31 mouse cellular contexts compared by ENCODE assay signal in the genomic region with DNA sequence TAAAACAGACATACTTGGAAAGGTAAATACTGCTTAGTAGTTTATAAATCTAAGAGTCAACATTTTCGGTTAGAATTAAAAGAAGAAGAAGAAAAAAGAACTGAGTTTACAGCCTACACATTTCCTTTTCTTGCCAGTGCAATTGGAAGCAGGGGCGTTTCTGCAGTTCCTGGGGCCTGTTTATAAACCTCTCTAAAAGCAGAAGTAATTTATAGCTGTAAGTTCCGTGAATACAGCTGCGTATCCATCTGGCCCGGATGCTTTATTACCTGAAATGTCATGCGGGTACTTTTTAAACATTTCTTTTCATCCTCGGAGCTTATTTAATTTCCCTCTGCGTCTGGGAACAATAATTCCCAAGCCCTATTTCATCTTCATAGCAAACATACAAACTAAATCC.
DNase-seq lines count a peak whose midpoint lies in the region; ATAC-seq lines count a peak whose summit lies in the region.
"Had no signal": no experiment of that assay in that cellular context is flagged by ENCODE, and none has a peak within 500 bp of the region (broad histone marks: within the 10 kb centered on the region; RNA-seq: fewer than 3 reads in every experiment).

No protein-coding gene starts in this region.

- H3K9me3 ChIP-seq in kidney, embryonic 15.5 days (replicated peaks) = no peaks in the 10 kb centered on the region
- no peaks in the 10 kb centered on the region for H3K9me3 ChIP-seq in heart, embryonic 11.5 days (replicated peaks; ENCODE audit: control insufficient read depth, low read length)
- H3K9me3 ChIP-seq: embryonic facial prominence, embryonic 10.5 days; heart, embryonic 12.5 days; hindbrain, embryonic 13.5 days; limb, embryonic 15.5 days; lung, embryonic 15.5 days; midbrain, embryonic 12.5 days; neural tube, embryonic 15.5 days had no signal

- DNase-seq in kidney, adult 8-10 months = no peak
- DNase-seq in right cerebral cortex, adult 18-20 months = peak; percentile 52
- no peak for DNase-seq in right cerebral cortex, postnatal 4 days
- peak; percentile 76 for DNase-seq in brain, adult 2 months (ENCODE audit: low read depth, low spot score)
- no peak for DNase-seq in adrenal gland, postnatal 25 days
- DNase-seq: adrenal gland, adult 8-10 months; B cell, adult 2 months; cerebellum, adult 8-10 months; cerebellum, postnatal 36 days; heart, postnatal 10 days; kidney, adult 18-20 months; kidney, postnatal 14 days; layer of hippocampus, postnatal 36 days; lung, postnatal 36 days; thymus, adult 2 months had no signal

- no peak for ATAC-seq in kidney, embryonic 15.5 days (replicated peaks; ENCODE audit: low FRiP score)
- peak; percentile 64 for ATAC-seq in megakaryocyte progenitor cell, adult 5-6 weeks (replicated peaks; ENCODE audit: poor library complexity)
- ATAC-seq in heart, embryonic 11.5 days (replicated peaks; ENCODE audit: insufficient number of reproducible peaks, low FRiP score, low TSS enrichment) = no peak
- ATAC-seq: activated CD4-positive, CD25-positive, alpha-beta regulatory T cell, adult 4 months; forebrain, embryonic 16.5 days had no signal

- H3K27me3 ChIP-seq in kidney, embryonic 15.5 days = no peaks in the 10 kb centered on the region
- H3K27me3 ChIP-seq in heart, embryonic 11.5 days (ENCODE audit: control insufficient read depth, insufficient read depth, low read length) = no peaks in the 10 kb centered on the region
- H3K27me3 ChIP-seq: CH12.LX; heart, embryonic 12.5 days; hindbrain, embryonic 13.5 days; limb, embryonic 15.5 days; lung, embryonic 15.5 days; midbrain, embryonic 12.5 days; neural tube, embryonic 15.5 days had no signal

- H3K36me3 ChIP-seq in kidney, embryonic 15.5 days = no peaks in the 10 kb centered on the region
- H3K36me3 ChIP-seq in heart, embryonic 11.5 days (ENCODE audit: control insufficient read depth, insufficient read depth, low read length) = no peaks in the 10 kb centered on the region
- H3K36me3 ChIP-seq: embryonic facial prominence, embryonic 10.5 days; G1E; heart, embryonic 12.5 days; hindbrain, embryonic 13.5 days; limb, embryonic 15.5 days; lung, embryonic 15.5 days; midbrain, embryonic 12.5 days; neural tube, embryonic 15.5 days had no signal

- H3K9ac ChIP-seq in kidney, embryonic 15.5 days = no peak overlapping the region
- H3K9ac ChIP-seq in heart, embryonic 11.5 days (ENCODE audit: low read depth, low read length) = no peak overlapping the region
- H3K9ac ChIP-seq: heart, embryonic 12.5 days; hindbrain, embryonic 13.5 days; limb, embryonic 15.5 days; liver, embryonic 14.5 days; lung, embryonic 15.5 days; midbrain, embryonic 12.5 days; neural tube, embryonic 15.5 days had no signal

- 19% methylated on average over 8 of the region's 8 CpGs for WGBS in kidney, embryonic 15.5 days
- WGBS in heart, embryonic 11.5 days (ENCODE audit: insufficient replicate concordance) = 79% methylated on average over 8 of the region's 8 CpGs

- peak overlapping the region; percentile 37; the same call in 1 of the 2 replicates for H3K27ac ChIP-seq in kidney, embryonic 15.5 days
- H3K27ac ChIP-seq in heart, embryonic 11.5 days (ENCODE audit: low read depth, low read length) = no peak overlapping the region
- H3K27ac ChIP-seq: embryonic facial prominence, embryonic 10.5 days; hindbrain, embryonic 13.5 days; layer of hippocampus, adult 2 months; limb, embryonic 15.5 days; liver, embryonic 14.5 days; lung, embryonic 15.5 days; midbrain, embryonic 12.5 days; neural tube, embryonic 15.5 days had no signal

- peaks cover 12% of the 10 kb centered on the region; the same call in 1 of the 2 replicates for H3K4me1 ChIP-seq in kidney, embryonic 15.5 days
- H3K4me1 ChIP-seq in heart, embryonic 11.5 days (ENCODE audit: control insufficient read depth, insufficient read depth, low read length) = no peaks in the 10 kb centered on the region
- H3K4me1 ChIP-seq: embryonic facial prominence, embryonic 10.5 days; heart, embryonic 12.5 days; hindbrain, embryonic 13.5 days; limb, embryonic 15.5 days; lung, embryonic 15.5 days; midbrain, embryonic 12.5 days had no signal

- H3K4me2 ChIP-seq in kidney, embryonic 15.5 days = no peak overlapping the region
- no peak overlapping the region for H3K4me2 ChIP-seq in heart, embryonic 11.5 days
- H3K4me2 ChIP-seq: heart, embryonic 12.5 days; hindbrain, embryonic 13.5 days; limb, embryonic 15.5 days; lung, embryonic 15.5 days; midbrain, embryonic 12.5 days; neural tube, embryonic 15.5 days had no signal

- H3K4me3 ChIP-seq in kidney, embryonic 15.5 days (replicated peaks) = no peak overlapping the region
- H3K4me3 ChIP-seq in heart, embryonic 11.5 days (ENCODE audit: low read depth, low read length) = no peak overlapping the region
- H3K4me3 ChIP-seq: embryonic facial prominence, embryonic 10.5 days; heart, embryonic 12.5 days; hindbrain, embryonic 13.5 days; layer of hippocampus, adult 2 months; limb, embryonic 15.5 days; lung, embryonic 15.5 days; midbrain, embryonic 12.5 days; neural tube, embryonic 15.5 days had no signal

Comparison
In these comparisons a context has a peak if more than half of its experiments do, and no peak if none do; other contexts are left out.
1. DNase-seq: peak in right cerebral cortex, adult 18-20 months (single experiment) and brain, adult 2 months (single experiment); none in kidney, adult 8-10 months (0 of 2), right cerebral cortex, postnatal 4 days (single experiment) and adrenal gland, postnatal 25 days (single experiment).